Mouse (Mus musculus) kidney, postnatal 25 days (tissue): ENCODE results near the gene Eef1b2.
A peak's percentile ranks its signal among the peaks of the same experiment; 100 is the strongest.

ENCODE experiments used
- DNase-seq, 2 experiments: peaks; one replicate each; pipeline ENCODE4 v3.0.0; 2021; ENCODE audit warnings: mixed read lengths in 2 of 2

The Eef1b2 gene

DNA sequence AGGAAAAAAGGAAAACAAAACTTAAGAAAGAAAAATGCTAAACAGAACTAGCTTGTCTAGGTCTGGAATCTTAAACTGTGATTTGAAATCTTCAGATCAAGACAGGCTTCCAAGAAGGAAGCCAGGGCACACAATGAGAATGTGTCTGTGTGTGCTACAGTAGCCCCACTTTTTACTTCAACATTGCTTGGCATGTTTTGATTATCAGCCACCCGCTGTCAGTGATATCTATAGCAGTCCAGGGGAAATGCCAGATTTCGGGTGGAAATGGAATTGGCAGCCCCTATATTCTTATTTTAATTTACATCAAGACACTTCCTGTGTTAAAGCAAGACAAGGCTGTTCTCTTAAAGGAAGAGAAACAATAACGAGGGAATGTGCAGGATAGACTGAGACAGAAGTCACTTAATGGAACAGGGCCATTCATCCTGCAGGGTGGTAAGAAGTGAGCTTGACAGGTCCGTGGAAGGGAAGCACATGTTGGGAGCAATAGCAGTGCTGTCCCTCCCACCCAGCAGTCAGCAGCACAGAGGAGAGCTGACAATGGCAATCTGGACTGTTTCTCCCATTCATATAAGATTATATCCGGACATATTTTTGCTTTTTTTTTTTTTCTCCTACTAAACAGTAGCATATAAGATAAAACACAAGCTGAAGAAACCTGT lies 19.4 kb downstream of the Eef1b2 start:
- DNase-seq: no peak

DNA sequence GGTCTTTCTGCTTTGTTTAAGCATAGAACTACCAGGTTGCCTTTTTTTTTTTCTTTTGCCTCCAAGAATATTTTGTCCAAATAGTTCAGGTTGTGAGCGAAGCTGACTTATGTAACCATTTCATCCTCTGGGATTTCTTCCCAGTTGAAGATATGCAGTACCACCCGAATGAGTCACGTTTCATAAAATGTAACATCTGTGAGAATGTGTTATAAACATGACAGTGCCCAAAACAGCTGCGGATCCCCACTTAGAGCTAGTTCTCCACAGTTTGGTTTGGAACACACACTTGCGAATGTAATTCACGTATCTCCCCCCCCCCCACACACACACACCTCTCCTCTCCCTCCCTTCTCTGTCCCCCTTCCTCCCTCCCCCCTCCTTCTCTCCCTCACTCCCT lies 22.8 kb downstream of the Eef1b2 start:
- DNase-seq: no peak

DNA sequence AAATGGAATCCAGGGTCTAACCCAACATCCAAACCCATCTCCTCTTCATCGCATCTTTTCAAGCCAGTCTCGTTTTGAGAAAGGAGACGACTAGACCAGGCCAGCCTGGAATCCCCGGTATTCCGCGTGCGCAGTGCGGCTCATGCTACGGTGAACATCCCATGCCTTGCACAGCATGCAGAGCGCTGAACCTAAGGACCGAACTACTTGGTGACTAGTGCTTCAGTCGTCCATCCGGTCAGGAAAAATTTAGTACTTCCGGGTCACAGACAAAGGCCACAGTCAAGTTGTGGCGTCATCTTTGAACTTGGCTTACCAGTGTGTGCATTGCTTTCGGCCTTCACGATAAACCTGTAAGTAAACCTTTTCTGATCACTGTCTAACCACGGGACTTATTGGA lies 23.7 kb downstream of the Eef1b2 start:
- no peak for DNase-seq

DNA sequence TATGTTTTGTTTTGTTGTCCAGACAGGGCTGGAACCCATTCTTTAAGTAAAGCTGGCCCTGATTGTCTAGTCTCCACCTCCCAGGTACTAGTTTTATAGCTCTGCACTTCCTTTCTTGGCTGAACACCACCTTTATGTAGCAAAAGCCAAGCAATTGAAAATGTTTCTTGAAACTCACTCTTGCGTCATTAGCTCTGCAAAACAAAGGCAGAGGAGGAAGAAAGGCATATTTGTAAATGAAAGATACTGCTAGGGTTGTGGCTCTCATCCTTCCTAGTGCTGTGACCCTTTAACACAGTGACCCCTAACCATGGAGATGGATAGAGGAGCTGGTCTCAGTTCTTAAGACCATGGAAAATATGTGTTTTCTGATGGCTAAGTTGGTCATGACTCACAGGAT lies 25.0 kb downstream of the Eef1b2 start:
- DNase-seq: no peak

DNA sequence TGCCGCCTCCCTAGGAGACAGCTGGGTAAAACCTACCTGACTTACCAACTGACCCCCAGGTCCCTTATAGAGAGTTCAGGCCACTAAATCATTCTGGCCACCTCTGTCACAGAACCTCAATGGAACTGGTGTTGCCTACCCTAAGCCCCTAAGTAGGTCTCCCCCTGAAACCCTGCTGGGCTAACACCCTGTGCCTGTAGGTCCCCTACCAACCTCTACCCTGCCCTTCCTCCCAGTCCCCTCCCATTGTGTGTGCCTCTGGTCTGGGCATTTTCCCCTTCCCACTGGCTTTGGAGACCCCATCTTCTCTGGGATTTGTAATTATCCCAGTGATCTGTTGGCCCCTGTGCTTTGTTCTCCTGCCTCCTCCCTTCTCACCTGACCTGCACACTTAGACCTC lies 26.8 kb downstream of the Eef1b2 start:
- DNase-seq: no peak

DNA sequence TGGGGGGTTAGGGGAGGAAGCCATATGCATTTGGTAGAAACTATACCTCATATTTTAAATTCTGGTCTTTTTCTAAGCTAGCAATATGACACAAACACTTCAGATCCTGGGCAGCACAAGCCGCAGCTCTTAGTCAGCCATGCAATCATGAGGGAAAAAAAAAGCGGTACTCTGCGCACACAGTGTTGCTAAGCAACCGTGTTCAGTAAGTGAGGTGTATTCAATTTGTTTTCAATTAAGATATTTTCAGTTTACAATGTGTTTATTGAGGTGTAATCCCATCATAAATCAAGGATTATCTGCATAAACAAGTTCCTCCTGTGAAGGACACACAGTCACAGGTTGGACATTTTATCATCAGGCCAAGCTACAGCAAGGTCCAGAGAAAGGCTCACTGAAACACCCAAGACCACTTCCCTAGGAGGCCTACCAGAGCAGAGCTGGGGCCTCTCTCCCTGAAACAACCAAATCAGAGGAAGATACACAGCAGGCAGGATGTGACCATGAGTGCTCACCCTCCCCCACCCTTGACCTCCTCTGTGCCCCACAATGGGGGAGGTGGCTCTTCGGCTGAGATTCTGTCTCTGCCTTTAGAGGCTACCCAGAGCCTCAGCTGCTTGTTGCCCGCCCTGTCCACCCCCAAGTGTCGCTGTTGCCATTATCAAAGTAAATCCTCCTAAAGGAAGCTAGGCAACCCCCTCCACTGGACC lies 27.5 kb downstream of the Eef1b2 start:
- DNase-seq: peak; percentile 9 to 37

DNA sequence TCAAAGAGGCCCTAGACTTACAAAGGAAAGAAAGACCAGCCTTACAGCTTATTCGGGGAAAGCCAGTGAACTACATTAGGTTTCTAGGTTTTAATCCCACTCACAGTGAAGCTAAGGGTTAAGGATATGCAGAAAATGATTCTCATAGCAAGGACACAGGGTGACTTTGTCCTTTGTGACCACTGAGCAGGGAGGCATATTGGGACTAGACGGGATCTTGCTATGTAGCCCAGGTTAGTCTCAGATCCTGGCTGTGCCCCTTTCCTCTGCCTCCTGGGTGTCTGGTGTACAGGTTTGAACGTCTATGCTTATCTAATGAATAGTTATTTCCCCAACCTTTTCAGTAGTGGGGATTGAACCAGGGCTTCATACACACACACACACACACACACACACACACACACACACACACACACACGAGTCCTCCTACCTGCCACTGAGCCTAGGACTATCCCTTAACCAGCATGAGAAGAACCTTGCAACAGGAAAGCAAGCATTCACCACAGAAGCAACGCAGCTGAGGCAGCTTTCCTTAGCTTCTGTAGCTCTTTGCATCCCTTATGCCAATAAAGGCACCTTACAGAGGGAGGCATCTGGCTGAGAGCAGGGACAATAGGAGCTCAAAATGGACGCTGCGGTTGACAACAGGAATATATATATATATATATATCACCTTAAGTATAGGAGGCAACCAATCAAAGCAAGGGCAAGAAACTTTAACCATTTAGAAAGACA lies 28.2 kb downstream of the Eef1b2 start:
- DNase-seq: no peak

DNA sequence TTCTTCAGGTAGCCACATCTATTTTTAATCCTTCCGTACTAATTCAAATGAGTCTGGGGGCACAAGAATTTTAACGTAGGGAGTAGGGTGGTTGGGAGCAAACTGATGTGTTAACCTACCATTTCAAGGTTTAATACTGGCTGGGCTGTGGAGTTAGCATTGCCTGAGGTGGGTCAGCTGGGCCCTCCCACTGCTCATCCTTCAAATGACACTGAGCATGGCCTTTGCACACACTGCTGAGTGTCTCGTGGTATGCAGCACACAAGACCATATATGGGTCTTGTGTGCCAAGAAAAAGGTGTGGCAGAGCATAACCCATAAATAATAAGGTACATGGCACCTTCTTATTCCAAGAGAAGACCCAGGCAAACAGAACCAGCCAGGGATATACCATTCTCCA lies 31.0 kb downstream of the Eef1b2 start:
- DNase-seq: no peak

DNA sequence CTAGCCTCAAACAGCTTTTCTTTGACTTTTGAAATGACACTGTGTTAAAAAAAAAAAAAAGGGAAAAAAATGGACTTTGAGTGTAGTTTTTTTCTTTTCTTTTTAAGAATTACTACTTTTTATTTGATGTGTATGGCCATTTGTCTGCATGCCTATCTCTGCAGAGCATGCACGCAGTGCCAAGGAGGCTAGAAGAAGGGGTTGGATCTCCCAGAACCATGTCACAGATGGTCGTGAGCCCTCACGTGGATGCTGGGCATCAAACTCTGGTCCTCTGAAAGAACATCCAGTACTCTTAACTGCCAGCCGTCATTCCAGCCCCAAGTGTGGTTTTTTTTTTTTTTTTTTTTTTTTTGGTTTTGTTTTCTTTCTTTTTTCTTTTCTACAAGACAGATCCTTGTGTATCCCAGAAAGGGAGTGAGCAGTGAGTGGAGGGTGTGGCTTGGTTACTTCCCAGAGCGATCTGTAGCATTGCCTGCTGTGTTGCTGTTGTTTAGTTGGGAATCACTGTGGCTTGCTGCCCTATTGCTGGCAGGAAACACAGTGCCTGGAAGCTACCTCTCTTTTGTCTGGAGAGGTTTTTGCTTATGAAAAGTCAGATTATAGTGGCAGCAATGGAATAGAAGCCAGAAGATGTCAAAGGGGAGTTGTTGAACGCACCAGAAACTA lies 33.4 kb downstream of the Eef1b2 start:
- no peak for DNase-seq

DNA sequence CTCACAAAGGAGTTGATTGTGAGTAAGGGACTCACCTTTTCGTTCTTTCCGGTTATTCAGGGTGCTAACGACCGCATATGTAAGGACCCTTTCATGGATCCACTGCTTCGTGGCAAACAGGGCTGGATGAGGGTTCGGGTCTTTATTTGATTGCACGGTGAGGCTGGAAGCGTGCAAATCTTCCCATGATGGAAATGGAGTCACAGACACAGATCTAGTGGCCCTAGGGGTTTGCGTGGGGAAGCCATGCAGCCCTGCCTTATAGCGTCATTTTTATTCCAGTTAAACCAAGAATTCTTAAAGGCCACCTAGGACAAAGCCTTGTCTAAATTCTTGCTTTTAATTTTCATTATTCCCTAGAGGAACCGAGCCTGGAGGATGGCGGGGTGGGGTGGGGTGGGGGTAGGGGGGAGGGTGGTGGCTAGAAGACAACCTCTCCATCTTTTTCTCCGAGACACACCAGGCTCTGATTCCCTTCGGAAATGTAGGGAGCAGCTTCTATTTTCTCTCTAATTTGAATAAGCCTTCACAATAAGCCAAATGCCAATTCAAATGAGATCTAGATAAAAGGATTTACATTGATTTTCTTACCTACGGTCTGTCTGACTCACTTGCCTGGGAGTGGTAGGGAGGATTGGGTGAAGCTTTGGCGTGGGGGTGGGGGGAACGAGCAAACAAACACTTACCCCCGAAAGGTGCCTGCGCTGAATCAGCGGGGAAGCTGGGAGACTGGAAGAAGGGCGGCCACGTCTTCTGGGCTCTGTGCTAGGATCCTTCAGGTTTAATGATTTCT lies 37.0 kb downstream of the Eef1b2 start:
- no peak for DNase-seq

DNA sequence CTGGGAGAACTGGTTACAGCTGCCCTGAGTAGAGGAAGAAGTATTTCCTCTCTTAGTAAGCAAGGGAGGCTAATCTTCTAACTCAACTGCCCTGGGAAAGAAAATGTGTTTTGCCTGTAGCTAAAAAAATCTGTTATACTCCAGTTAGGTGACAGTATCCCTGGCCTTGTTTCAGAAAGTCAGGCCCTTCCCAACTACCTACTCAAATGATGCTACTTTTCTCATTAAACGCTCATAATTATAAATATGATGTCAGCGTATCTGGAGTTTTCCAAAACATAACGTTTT lies 37.6 kb downstream of the Eef1b2 start, which contains the start of gene Gpr1:
Gene Gpr1 (minus strand): TSS at position 273 of the 288 bp plus-strand sequence.
- no peak for DNase-seq

DNA sequence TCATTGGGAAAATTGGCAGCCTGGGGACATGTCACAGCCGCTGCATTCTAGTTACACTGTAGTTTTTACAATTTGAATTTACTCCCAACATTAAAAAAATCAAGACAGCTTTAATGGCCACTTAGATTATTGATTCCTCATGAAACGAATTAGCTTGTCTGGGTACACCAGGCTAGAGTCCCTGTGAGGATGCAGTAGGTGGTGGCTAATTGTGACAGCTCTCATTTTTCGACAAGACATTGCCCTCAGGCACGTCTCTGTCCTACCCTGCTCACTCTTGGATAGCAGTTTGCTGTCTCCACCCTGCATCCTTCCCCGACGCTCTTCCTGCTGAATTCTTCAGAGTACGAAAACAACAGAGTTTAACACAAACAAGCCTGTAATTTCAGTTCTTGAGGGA lies 38.0 kb downstream of the Eef1b2 start:
- no peak for DNase-seq

DNA sequence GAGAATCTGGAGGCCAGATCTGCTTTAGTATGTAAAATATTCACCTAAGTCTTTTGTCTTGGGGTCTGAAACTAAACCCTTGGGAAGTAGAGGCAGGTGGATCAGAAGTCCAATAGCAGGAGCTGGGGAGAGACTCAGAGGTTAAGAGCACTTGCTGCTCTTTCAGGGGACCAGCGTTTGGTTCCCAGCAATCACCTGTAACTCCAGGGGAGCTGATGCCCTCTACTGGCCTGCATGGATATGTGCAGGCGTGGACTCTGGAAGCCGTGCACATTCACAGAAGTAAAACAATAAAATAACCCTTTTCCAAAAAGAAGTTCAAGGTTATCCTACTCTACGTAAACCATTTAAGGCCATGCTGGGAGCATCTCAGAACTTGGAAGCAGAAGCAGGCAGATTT lies 42.7 kb downstream of the Eef1b2 start:
- no peak for DNase-seq

DNA sequence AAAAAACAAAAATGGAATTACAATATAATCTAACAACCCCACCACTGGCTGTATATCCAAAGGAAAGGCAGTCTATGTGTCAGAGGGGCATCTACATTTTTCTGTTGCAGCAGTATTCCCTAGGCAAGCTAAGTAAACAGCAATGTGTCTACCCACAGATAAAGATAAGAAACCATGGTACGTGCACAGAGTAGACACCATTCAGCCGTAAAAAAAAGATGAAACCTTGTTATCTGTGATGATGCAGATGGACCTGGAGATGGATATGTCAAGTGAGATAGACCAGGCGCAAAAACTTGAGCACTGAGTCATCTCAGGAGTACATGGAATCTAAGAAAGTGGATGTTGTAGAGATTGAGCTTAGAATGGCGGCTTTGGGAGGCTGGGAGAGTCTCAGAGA lies 48.4 kb downstream of the Eef1b2 start:
- no peak for DNase-seq

DNA sequence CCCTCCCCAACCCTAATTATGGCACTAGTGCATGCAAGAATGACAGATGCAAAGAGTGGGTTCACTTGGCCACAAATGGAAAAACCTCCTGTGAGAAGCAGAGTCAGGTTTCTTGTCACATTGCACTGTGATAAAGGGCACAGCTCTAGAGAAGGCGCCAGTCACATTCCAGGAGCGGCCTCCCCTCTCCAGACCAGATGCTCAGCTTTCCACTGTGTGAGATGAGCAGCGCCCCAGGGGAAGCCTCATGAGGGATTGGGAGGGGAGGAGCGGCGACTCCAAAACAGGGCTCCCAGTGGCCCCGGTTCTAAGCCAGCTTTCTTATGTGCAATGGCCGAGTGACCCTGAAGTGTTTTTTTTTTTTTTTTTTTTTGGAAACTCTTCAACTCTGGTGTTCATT lies 49.3 kb downstream of the Eef1b2 start:
- no peak for DNase-seq

DNA sequence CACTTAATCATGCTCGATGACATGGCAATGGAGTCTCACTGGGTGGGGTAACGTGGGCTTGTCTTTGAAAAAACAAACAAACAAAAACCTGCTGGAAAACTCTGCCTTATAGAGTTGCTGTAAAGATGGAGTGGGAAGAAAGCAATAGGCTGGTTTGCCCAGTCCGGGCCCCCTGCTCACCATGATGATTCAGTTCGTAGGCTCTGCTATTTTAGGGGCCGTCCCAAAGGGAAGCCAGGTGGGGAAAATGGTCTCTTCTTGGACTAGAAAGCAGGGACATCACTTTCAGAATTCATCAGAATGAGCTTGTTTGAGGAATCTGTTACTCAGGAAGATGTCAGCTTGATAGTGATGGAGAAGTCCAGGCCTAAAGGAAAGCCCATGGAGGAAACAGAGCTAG lies 50.6 kb downstream of the Eef1b2 start:
- no peak for DNase-seq
